Mouse (Mus musculus) midbrain, embryonic 12.5 days (tissue): ENCODE results near the gene Slc35f4. TPM values are rescaled to one million over a fixed set of nuclear protein-coding genes. Genes with fewer than 3 reads are reported as not detected.
"Not testable (repeated sequence)": the region's sequence is repeated elsewhere in the genome, so short reads cannot be mapped to it uniquely, and the experiment has no call there.

Experiments used
- ATAC-seq: fragments of 200-750 bp; cut with Nextera tagmentation; 2 replicates; pipeline ENCODE4 v1.8.0; 2017; ENCODE audit warnings: low read depth, moderate TSS enrichment, moderate library complexity; ENCODE audit not compliant: low FRiP score
- H3K27ac ChIP-seq: fragments of 300-500 bp; sonication (generic); replicated peaks from 2 replicates; pipeline ENCODE4 v1.5.1; 2016; ENCODE audit warnings: mild to moderate bottlenecking
- H3K27me3 ChIP-seq: fragments of 300-500 bp; sonication (generic); 2 replicates; pipeline ENCODE4 v1.6.1; 2016; ENCODE audit warnings: mild to moderate bottlenecking
- H3K36me3 ChIP-seq: fragments of 300-500 bp; sonication (generic); 2 replicates; pipeline ENCODE4 v1.6.1; 2016
- H3K4me1 ChIP-seq: fragments of 300-500 bp; sonication (generic); 2 replicates; pipeline ENCODE4 v1.6.1; 2016
- H3K4me2 ChIP-seq: fragments of 300-500 bp; sonication (generic); replicated peaks from 2 replicates; pipeline ENCODE4 v1.6.1; 2016; ENCODE audit warnings: mild to moderate bottlenecking, moderate library complexity
- H3K4me3 ChIP-seq: fragments of 300-500 bp; sonication (generic); 2 replicates; pipeline ENCODE4 v1.5.1; 2016; ENCODE audit warnings: mild to moderate bottlenecking
- H3K9ac ChIP-seq: fragments of 300-500 bp; sonication (generic); replicated peaks from 2 replicates; pipeline ENCODE4 v1.6.1; 2016; ENCODE audit warnings: mild to moderate bottlenecking, moderate library complexity
- H3K9me3 ChIP-seq: fragments of 300-500 bp; sonication (generic); 2 replicates; pipeline ENCODE4 v1.6.1; 2016; ENCODE audit warnings: mild to moderate bottlenecking
- WGBS: fragments of 180-500 bp; shearing (Covaris S2); methylation state at CpG from one replicate; pipeline ENCODE4 v1.1.7; 2016; 5-methylcytosine and 5-hydroxymethylcytosine counted together
- polyA plus RNA-seq: library from polyadenylated mRNA; unstranded; fragments of >200 nt; fragmentation: Nextera tagmentation; extraction: Ambion mirVana; gene quantifications from 2 replicates; pipeline ENCODE4 v1.2.1, GENCODE M21; 2016

Slc35f4 gene
- polyA plus RNA-seq, 1 experiment from 2014 or later, result 0.89 TPM

GRCm38 (mm10) chr14:49305534-49306409 is 220.1 kb downstream of the Slc35f4 start:
- WGBS, result 90% methylated on average over 9 of the region's 9 CpGs
- no peak overlapping the region for H3K4me2 ChIP-seq
- H3K27ac ChIP-seq, result no peak overlapping the region
- H3K9ac ChIP-seq, result no peak overlapping the region
- H3K9me3 ChIP-seq, result no peaks in the 10 kb centered on the region
- no peaks in the 10 kb centered on the region for H3K36me3 ChIP-seq
- H3K27me3 ChIP-seq, result no peaks in the 10 kb centered on the region
- ATAC-seq, result no peak
- H3K4me3 ChIP-seq, result no peak overlapping the region
- H3K4me1 ChIP-seq, result peaks cover 12% of the 10 kb centered on the region

GRCm38 (mm10) chr14:49302271-49302857 is 223.5 kb downstream of the Slc35f4 start:
- 44% methylated on average over 2 of the region's 2 CpGs for WGBS
- peak; percentile 85 for ATAC-seq
- no peak overlapping the region for H3K4me2 ChIP-seq
- peaks cover 8% of the 10 kb centered on the region for H3K4me1 ChIP-seq
- no peak overlapping the region for H3K9ac ChIP-seq
- H3K27ac ChIP-seq, result peak overlapping the region; percentile 21; the same call in 1 of the 2 replicates
- no peaks in the 10 kb centered on the region for H3K9me3 ChIP-seq
- H3K4me3 ChIP-seq, result no peak overlapping the region
- H3K27me3 ChIP-seq, result no peaks in the 10 kb centered on the region
- H3K36me3 ChIP-seq, result no peaks in the 10 kb centered on the region

GRCm38 (mm10) chr14:49300981-49301619 is 224.7 kb downstream of the Slc35f4 start:
- Histone ChIP-seq H3K9me3 (no peaks in the 10 kb centered on the region), H3K4me2 (no peak overlapping the region), H3K27me3 (no peaks in the 10 kb centered on the region), H3K4me3 (no peak overlapping the region), H3K9ac (no peak overlapping the region), H3K4me1 (peaks cover 8% of the 10 kb centered on the region), H3K27ac (no peak overlapping the region), H3K36me3 (no peaks in the 10 kb centered on the region)
- no peak for ATAC-seq
- WGBS, result 26% methylated on average over 8 of the region's 8 CpGs

- Histone ChIP-seq H3K4me1 (peaks cover 8% of the 10 kb centered on the region), H3K27ac (no peak overlapping the region), H3K36me3 (no peaks in the 10 kb centered on the region), H3K27me3 (no peaks in the 10 kb centered on the region), H3K9ac (no peak overlapping the region), H3K9me3 (no peaks in the 10 kb centered on the region), H3K4me3 (no peak overlapping the region), H3K4me2 (no peak overlapping the region)
- ATAC-seq, result no peak
- 73% methylated on average over 8 of the region's 8 CpGs for WGBS
Measured at GRCm38 (mm10) chr14:49300326-49300725, 225.5 kb downstream of the Slc35f4 start.

- 10% methylated on average over 4 of the region's 4 CpGs for WGBS
- Histone ChIP-seq H3K27ac (no peak overlapping the region; the same call in 1 of the 2 replicates), H3K4me1 (peaks cover 15% of the 10 kb centered on the region), H3K27me3 (no peaks in the 10 kb centered on the region), H3K4me2 (no peak overlapping the region), H3K9me3 (no peaks in the 10 kb centered on the region), H3K9ac (no peak overlapping the region), H3K36me3 (no peaks in the 10 kb centered on the region), H3K4me3 (no peak overlapping the region)
- peak; percentile 47; the same call in 1 of the 2 replicates for ATAC-seq
Measured at GRCm38 (mm10) chr14:49293802-49294449, 231.9 kb downstream of the Slc35f4 start.

GRCm38 (mm10) chr14:49290029-49290745 is 235.7 kb downstream of the Slc35f4 start:
- Histone ChIP-seq H3K36me3 (no peaks in the 10 kb centered on the region), H3K4me2 (no peak overlapping the region), H3K4me1 (peaks cover 15% of the 10 kb centered on the region), H3K4me3 (no peak overlapping the region), H3K9me3 (no peaks in the 10 kb centered on the region), H3K27me3 (no peaks in the 10 kb centered on the region), H3K9ac (no peak overlapping the region), H3K27ac (no peak overlapping the region)
- no peak for ATAC-seq
- WGBS, result 87% methylated on average over 3 of the region's 3 CpGs

GRCm38 (mm10) chr14:49283784-49284655 is 241.8 kb downstream of the Slc35f4 start:
- 82% methylated on average over 7 of the region's 7 CpGs for WGBS
- Histone ChIP-seq H3K9ac (no peak overlapping the region), H3K4me3 (no peak overlapping the region), H3K9me3 (no peaks in the 10 kb centered on the region), H3K4me2 (no peak overlapping the region), H3K36me3 (no peaks in the 10 kb centered on the region), H3K4me1 (no peaks in the 10 kb centered on the region), H3K27ac (no peak overlapping the region), H3K27me3 (no peaks in the 10 kb centered on the region)
- ATAC-seq, result no peak

GRCm38 (mm10) chr14:49278880-49279279 is 247.0 kb downstream of the Slc35f4 start:
- WGBS, result 81% methylated on average over 6 of the region's 6 CpGs
- Histone ChIP-seq H3K9me3 (no peaks in the 10 kb centered on the region), H3K27me3 (no peaks in the 10 kb centered on the region), H3K9ac (no peak overlapping the region), H3K36me3 (no peaks in the 10 kb centered on the region), H3K4me2 (no peak overlapping the region), H3K27ac (no peak overlapping the region), H3K4me1 (no peaks in the 10 kb centered on the region), H3K4me3 (no peak overlapping the region)
- ATAC-seq, result no peak

GRCm38 (mm10) chr14:49278479-49278878 is 247.4 kb downstream of the Slc35f4 start:
- WGBS, result 93% methylated on average over 9 of the region's 9 CpGs
- not testable (repeated sequence) for H3K4me3 ChIP-seq, H3K27me3 ChIP-seq, H3K27ac ChIP-seq, H3K4me2 ChIP-seq, H3K9me3 ChIP-seq, ATAC-seq, H3K4me1 ChIP-seq, H3K36me3 ChIP-seq, H3K9ac ChIP-seq

GRCm38 (mm10) chr14:49277642-49278041 is 248.2 kb downstream of the Slc35f4 start:
- H3K4me2 ChIP-seq, result no peak overlapping the region
- no peak overlapping the region for H3K27ac ChIP-seq
- ATAC-seq, result no peak
- H3K4me3 ChIP-seq, result no peak overlapping the region
- 78% methylated on average over 3 of the region's 3 CpGs for WGBS
- H3K9ac ChIP-seq, result no peak overlapping the region
- H3K27me3 ChIP-seq, result no peaks in the 10 kb centered on the region
- no peaks in the 10 kb centered on the region for H3K4me1 ChIP-seq
- no peaks in the 10 kb centered on the region for H3K36me3 ChIP-seq
- no peaks in the 10 kb centered on the region for H3K9me3 ChIP-seq

GRCm38 (mm10) chr14:49275376-49275775 is 250.5 kb downstream of the Slc35f4 start:
- Histone ChIP-seq H3K4me2 (no peak overlapping the region), H3K4me1 (no peaks in the 10 kb centered on the region), H3K9ac (no peak overlapping the region), H3K36me3 (no peaks in the 10 kb centered on the region), H3K4me3 (no peak overlapping the region), H3K9me3 (no peaks in the 10 kb centered on the region), H3K27me3 (no peaks in the 10 kb centered on the region), H3K27ac (no peak overlapping the region)
- ATAC-seq, result no peak
- WGBS, result 40% methylated on average over 2 of the region's 2 CpGs
